Mouse (Mus musculus): ENCODE measurements at regions not wholly inside any gene's neighbourhood (a gene's known extent, or its start where the extent isn't known, plus 50 kb on each side); places are given as distances from the start of the nearest gene placed in this dataset.

- DNase-seq (ENCODE audit: low read depth), result no peak
Measured at GRCm38 (mm10) chr9:61509591-61510191, 137.5 kb downstream of the Tle3 start.

GRCm38 (mm10) chr9:61509091-61509490 lies 136.9 kb downstream of the Tle3 start:
- DNase-seq (ENCODE audit: low read depth), result no peak

GRCm38 (mm10) chr9:61500851-61501250 lies 128.7 kb downstream of the Tle3 start:
- DNase-seq (ENCODE audit: low read depth), result no peak

- no peak for DNase-seq (ENCODE audit: low read depth)
Measured at GRCm38 (mm10) chr9:61492896-61493295, 120.7 kb downstream of the Tle3 start.

- DNase-seq (ENCODE audit: low read depth), result no peak
Measured at GRCm38 (mm10) chr9:61491131-61491712, 119.1 kb downstream of the Tle3 start.

GRCm38 (mm10) chr9:61489983-61490382 lies 117.8 kb downstream of the Tle3 start:
- DNase-seq (ENCODE audit: low read depth), result no peak

GRCm38 (mm10) chr9:61489147-61489546 lies 117.0 kb downstream of the Tle3 start:
- DNase-seq (ENCODE audit: low read depth), result no peak

- DNase-seq (ENCODE audit: low read depth), result no peak
Measured at GRCm38 (mm10) chr9:61487824-61488223, 115.7 kb downstream of the Tle3 start.

- DNase-seq (ENCODE audit: low read depth), result no peak
Measured at GRCm38 (mm10) chr9:61487146-61487545, 115.0 kb downstream of the Tle3 start.

GRCm38 (mm10) chr9:61484391-61484790 lies 112.2 kb downstream of the Tle3 start:
- peak; percentile 56 for DNase-seq (ENCODE audit: low read depth)

GRCm38 (mm10) chr9:61479626-61480025 lies 107.5 kb downstream of the Tle3 start:
- DNase-seq (ENCODE audit: low read depth), result peak; percentile 69

- DNase-seq (ENCODE audit: low read depth), result no peak
Measured at GRCm38 (mm10) chr9:61478862-61479261, 106.7 kb downstream of the Tle3 start.

- no peak for DNase-seq (ENCODE audit: low read depth)
Measured at GRCm38 (mm10) chr9:61476351-61476750, 104.2 kb downstream of the Tle3 start.

- no peak for DNase-seq (ENCODE audit: low read depth)
Measured at GRCm38 (mm10) chr9:61470815-61471505, 98.8 kb downstream of the Tle3 start.

- DNase-seq (ENCODE audit: low read depth), result no peak
Measured at GRCm38 (mm10) chr9:61468897-61469509, 96.8 kb downstream of the Tle3 start.

GRCm38 (mm10) chr9:61468368-61468848 lies 96.2 kb downstream of the Tle3 start:
- no peak for DNase-seq (ENCODE audit: low read depth)

Data from 416B (cell line).